Mouse (Mus musculus) midbrain, embryonic 13.5 days (tissue): Measurements from ENCODE around the gene Basp1. TPM values are rescaled to one million over a fixed set of nuclear protein-coding genes. Genes with fewer than 3 reads are reported as not detected.

Source experiments
- ATAC-seq: fragments of 200-750 bp; cut with Nextera tagmentation; 2 replicates; pipeline ENCODE4 v1.8.0; 2017; ENCODE audit warnings: mild to moderate bottlenecking, moderate TSS enrichment, moderate library complexity
- H3K27ac ChIP-seq: fragments of 300-500 bp; sonication (generic); 2 replicates; pipeline ENCODE4 v1.5.1; 2015; ENCODE audit warnings: inconsistent platforms, mild to moderate bottlenecking, moderate library complexity
- H3K27me3 ChIP-seq: fragments of 300-500 bp; sonication (generic); 2 replicates; pipeline ENCODE4 v1.6.1; 2015; ENCODE audit warnings: mild to moderate bottlenecking, inconsistent platforms
- H3K36me3 ChIP-seq: fragments of 300-500 bp; sonication (generic); 2 replicates; pipeline ENCODE4 v1.6.1; 2015; ENCODE audit warnings: mild to moderate bottlenecking, inconsistent platforms
- H3K4me1 ChIP-seq: fragments of 300-500 bp; sonication (generic); replicated peaks from 2 replicates; pipeline ENCODE4 v1.6.1; 2015; ENCODE audit warnings: inconsistent platforms
- H3K4me2 ChIP-seq: fragments of 300-500 bp; sonication (generic); replicated peaks from 2 replicates; pipeline ENCODE4 v1.6.1; 2015; ENCODE audit warnings: moderate library complexity, mild to moderate bottlenecking, inconsistent platforms
- H3K4me3 ChIP-seq: fragments of 300-500 bp; sonication (generic); replicated peaks from 2 replicates; pipeline ENCODE4 v1.5.1; 2015; ENCODE audit warnings: mild to moderate bottlenecking, inconsistent platforms
- H3K9ac ChIP-seq: fragments of 300-500 bp; sonication (generic); replicated peaks from 2 replicates; pipeline ENCODE4 v1.6.1; 2015; ENCODE audit warnings: mild to moderate bottlenecking, inconsistent platforms
- H3K9me3 ChIP-seq: fragments of 300-500 bp; sonication (generic); 2 replicates; pipeline ENCODE4 v1.6.1; 2016; ENCODE audit warnings: mild to moderate bottlenecking, inconsistent platforms
- WGBS: fragments of 180-500 bp; shearing (Covaris S2); methylation state at CpG from one replicate; pipeline ENCODE4 v1.1.7; 2015; 5-methylcytosine and 5-hydroxymethylcytosine counted together
- polyA plus RNA-seq: library from polyadenylated mRNA; unstranded; fragments of >200 nt; fragmentation: Nextera tagmentation; extraction: Ambion mirVana; gene quantifications from 2 replicates; pipeline ENCODE4 v1.2.1, GENCODE M21; 2015

Gene Basp1
- polyA plus RNA-seq, 1 experiment from 2014 or later = 211 TPM

- H3K4me2 ChIP-seq = peak overlapping the region; percentile 68
- WGBS = 0% methylated on average over 35 of the region's 36 CpGs
- peak; percentile 40 for ATAC-seq
Measured at GRCm38 (mm10) chr15:25414011-25414746, 615 bp upstream of the Basp1 start.

DNA sequence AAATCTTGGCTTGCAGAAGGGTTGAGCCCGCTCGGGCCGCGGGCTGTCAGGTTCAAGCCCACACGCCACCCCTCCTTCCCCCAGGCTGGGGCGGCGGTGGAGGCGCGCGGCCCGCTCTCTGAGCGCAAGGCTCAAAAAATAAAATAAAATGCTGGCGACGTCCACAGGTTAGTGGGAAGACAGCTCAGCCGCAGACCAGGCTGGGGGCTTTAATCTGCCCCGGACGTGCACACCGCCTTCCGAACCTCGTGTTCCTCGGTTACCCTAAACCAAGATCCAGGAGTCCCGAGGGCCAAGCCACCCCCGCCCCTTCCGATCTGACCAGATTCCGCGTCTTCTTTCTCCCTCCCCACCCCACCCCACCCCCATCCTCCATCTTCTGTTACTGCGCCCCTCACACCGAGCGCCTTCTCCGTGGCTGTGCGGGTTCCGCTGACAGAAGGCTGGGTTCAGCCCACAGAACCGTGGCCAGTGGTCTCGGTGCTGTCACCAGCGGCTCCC lies 753 bp downstream of the Basp1 start:
- Histone ChIP-seq H3K9me3 (no peaks in the 10 kb centered on the region), H3K36me3 (peaks cover 7% of the 10 kb centered on the region; the same call in 1 of the 2 replicates), H3K27me3 (no peaks in the 10 kb centered on the region), H3K9ac (peak overlapping the region; percentile 100), H3K27ac (peak overlapping the region; percentile 100), H3K4me1 (peaks cover 42% of the 10 kb centered on the region), H3K4me3 (peak overlapping the region; percentile 100), H3K4me2 (peak overlapping the region; percentile 68)
- peak; percentile 27 for ATAC-seq
- under 1% methylated on average over 35 of the region's 35 CpGs for WGBS

More at GRCm38 (mm10) chr15:25414011-25414746, 615 bp upstream of the Basp1 start:
- Histone ChIP-seq H3K9ac (peak overlapping the region; percentile 100), H3K4me1 (peaks cover 38% of the 10 kb centered on the region), H3K9me3 (no peaks in the 10 kb centered on the region), H3K36me3 (0 out of 2 replicates have a peak, but pooled peaks cover 1% of the 10 kb centered on the region), H3K27me3 (no peaks in the 10 kb centered on the region), H3K27ac (peak overlapping the region; percentile 100), H3K4me3 (peak overlapping the region; percentile 100)

- Histone ChIP-seq H3K4me2 (peak overlapping the region; percentile 68), H3K9ac (peak overlapping the region; percentile 100), H3K27me3 (no peaks in the 10 kb centered on the region), H3K4me1 (peaks cover 44% of the 10 kb centered on the region), H3K4me3 (peak overlapping the region; percentile 100), H3K36me3 (peaks cover 7% of the 10 kb centered on the region; the same call in 1 of the 2 replicates), H3K9me3 (no peaks in the 10 kb centered on the region), H3K27ac (peak overlapping the region; percentile 100)
- peak; percentile 80 for ATAC-seq
- under 1% methylated on average over 25 of the region's 25 CpGs for WGBS
Measured at GRCm38 (mm10) chr15:25412171-25412641, 1.4 kb downstream of the Basp1 start.

DNA sequence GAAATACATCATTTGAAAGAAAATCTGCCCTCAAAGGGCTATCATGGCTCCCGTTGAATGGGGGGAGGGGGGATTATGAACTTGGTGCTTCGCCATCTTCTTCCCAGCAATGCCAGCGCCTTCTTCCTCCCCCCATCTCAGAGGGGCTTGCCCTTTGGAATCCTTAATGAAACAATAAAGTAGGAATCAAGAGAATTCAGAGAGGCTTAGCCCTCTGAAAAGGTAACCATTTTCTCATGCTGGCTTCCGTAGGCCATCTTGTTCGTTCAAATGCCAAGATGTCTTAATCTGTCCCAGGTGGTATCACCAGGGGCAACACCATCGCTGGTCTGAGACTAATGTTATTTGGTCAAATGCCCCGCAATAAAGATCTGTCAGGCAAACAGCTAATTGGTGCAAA lies 2.1 kb downstream of the Basp1 start:
- H3K9ac ChIP-seq = peak overlapping the region; percentile 100
- peak overlapping the region; percentile 68 for H3K4me2 ChIP-seq
- peak overlapping the region; percentile 100 for H3K4me3 ChIP-seq
- WGBS = 4% methylated on average over 7 of the region's 7 CpGs
- H3K36me3 ChIP-seq = peaks cover 7% of the 10 kb centered on the region; the same call in 1 of the 2 replicates
- peaks cover 45% of the 10 kb centered on the region for H3K4me1 ChIP-seq
- peak overlapping the region; percentile 100 for H3K27ac ChIP-seq
- H3K9me3 ChIP-seq = no peaks in the 10 kb centered on the region
- H3K27me3 ChIP-seq = no peaks in the 10 kb centered on the region
- ATAC-seq = no peak

- peak overlapping the region; percentile 37 for H3K4me2 ChIP-seq
- H3K27me3 ChIP-seq = no peaks in the 10 kb centered on the region
- ATAC-seq = no peak
- no peak overlapping the region for H3K27ac ChIP-seq
- 78% methylated on average over 5 of the region's 5 CpGs for WGBS
- H3K36me3 ChIP-seq = peaks cover 42% of the 10 kb centered on the region
- no peaks in the 10 kb centered on the region for H3K9me3 ChIP-seq
- H3K9ac ChIP-seq = no peak overlapping the region
- H3K4me3 ChIP-seq = 0 out of 2 replicates have a peak overlapping the region, but pooled peaks have one; percentile 5
- peaks cover 95% of the 10 kb centered on the region for H3K4me1 ChIP-seq
Measured at GRCm38 (mm10) chr15:25405926-25406325, 7.6 kb downstream of the Basp1 start.

DNA sequence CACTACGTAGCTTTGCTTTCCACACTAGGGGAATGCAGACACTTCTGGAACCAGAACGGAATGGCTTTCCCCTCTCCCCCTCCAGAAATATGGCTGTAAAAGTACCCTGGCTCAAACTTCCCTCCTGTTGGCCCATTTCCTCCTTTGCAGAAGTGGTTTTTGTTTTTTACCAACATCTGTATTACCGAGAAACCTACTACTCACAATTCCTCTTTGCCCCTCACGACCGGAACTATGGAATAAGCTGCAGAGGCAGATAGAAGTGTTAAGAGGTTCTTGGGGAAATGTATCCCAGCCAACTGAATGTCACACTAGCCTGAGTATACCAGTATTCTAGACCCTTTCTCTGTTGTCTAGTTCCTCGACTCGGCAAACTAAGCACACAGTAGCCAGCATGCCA lies 9.7 kb downstream of the Basp1 start:
- no peaks in the 10 kb centered on the region for H3K27me3 ChIP-seq
- no peak overlapping the region for H3K9ac ChIP-seq
- WGBS = 93% methylated on average over 7 of the region's 7 CpGs
- H3K36me3 ChIP-seq = peaks cover 52% of the 10 kb centered on the region
- H3K27ac ChIP-seq = no peak overlapping the region
- no peak for ATAC-seq
- no peak overlapping the region for H3K4me3 ChIP-seq
- no peaks in the 10 kb centered on the region for H3K9me3 ChIP-seq
- H3K4me1 ChIP-seq = peaks cover 91% of the 10 kb centered on the region
- no peak overlapping the region for H3K4me2 ChIP-seq

DNA sequence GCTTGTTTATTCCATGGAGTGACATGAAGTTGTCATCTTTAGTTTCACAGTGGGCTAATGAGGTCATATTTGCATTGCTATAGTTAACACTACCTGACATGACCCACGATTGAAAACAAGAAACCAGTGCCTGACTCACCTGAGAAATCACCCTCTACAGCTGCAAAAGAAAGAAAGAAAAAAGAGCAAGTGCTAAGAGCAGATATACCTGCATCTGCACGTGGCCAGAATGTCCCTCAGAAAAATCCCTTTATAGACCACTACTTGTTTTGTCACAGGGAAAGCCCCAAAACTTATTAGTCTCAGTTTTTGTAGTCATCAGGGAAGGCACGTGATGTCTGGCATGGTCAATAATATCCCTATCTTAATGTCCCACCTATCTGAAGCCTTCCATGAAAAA lies 11.6 kb downstream of the Basp1 start:
- Histone ChIP-seq H3K27me3 (no peaks in the 10 kb centered on the region), H3K4me1 (peaks cover 88% of the 10 kb centered on the region), H3K36me3 (peaks cover 53% of the 10 kb centered on the region), H3K9ac (no peak overlapping the region), H3K27ac (no peak overlapping the region), H3K4me2 (no peak overlapping the region), H3K4me3 (no peak overlapping the region), H3K9me3 (no peaks in the 10 kb centered on the region)
- WGBS = 80% methylated on average over 3 of the region's 3 CpGs
- no peak for ATAC-seq

DNA sequence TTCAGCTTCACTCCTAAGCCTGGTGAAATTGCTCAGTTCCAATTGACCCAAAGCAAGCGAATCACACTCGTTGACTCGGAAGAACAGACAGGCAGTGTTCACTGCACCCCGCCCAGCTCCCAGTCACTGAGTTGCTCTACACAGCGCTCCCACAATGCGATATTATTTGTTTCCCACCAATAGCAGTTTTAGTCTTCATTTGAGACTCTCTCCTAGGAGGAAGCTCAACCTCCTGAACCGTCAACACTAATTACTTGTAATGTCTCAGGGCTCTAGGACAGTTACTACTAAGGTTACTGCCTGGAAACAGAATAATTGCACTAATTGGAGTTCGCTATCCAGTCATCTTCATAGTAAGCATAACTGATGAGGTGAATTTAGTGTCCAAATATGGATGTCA lies 13.3 kb downstream of the Basp1 start:
- Histone ChIP-seq H3K27ac (no peak overlapping the region), H3K36me3 (peaks cover 54% of the 10 kb centered on the region)

DNA sequence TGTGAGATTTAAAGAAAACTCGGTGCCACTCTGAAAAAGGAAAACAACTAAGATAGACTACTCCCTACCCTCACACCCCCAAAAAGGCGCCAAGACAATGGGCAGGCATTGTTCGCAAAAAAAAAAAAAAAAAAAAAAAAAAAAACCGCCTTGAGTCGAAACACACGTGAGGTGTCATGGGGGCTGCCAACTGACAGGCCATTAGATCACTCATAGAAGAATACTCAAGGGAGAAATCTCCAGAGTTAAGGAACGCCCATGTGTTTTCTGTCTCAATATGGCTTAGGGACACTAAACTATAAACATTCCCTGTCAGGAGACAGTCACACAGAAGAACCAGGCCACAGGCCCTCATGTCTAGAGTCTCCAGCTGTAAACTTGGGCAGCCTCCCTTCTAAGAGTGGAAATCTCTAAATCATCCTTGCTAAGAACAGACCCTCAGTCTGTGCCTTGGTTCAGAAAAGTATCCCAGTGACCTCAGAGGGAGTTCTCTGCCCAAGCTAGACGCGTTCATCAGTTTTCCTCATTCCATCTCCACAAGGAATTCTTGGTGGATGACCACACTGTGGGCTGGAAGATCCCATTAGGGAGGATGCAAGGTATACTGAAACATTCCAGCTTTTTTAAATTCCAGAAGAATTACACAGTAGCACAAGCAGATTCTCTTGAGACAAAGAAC lies 17.5 kb downstream of the Basp1 start:
- Histone ChIP-seq H3K36me3 (peaks cover 57% of the 10 kb centered on the region), H3K9ac (no peak overlapping the region), H3K4me3 (no peak overlapping the region), H3K4me1 (peaks cover 86% of the 10 kb centered on the region), H3K27me3 (no peaks in the 10 kb centered on the region), H3K9me3 (no peaks in the 10 kb centered on the region), H3K27ac (no peak overlapping the region), H3K4me2 (no peak overlapping the region)
- ATAC-seq = no peak
- WGBS = 71% methylated on average over 9 of the region's 9 CpGs

More for the DNA sequence above, 13.3 kb downstream of the Basp1 start:
- no peaks in the 10 kb centered on the region for H3K9me3 ChIP-seq
- no peak for ATAC-seq
- no peak overlapping the region for H3K9ac ChIP-seq
- H3K27me3 ChIP-seq = no peaks in the 10 kb centered on the region
- no peak overlapping the region for H3K4me2 ChIP-seq
- H3K4me3 ChIP-seq = no peak overlapping the region
- 81% methylated on average over 8 of the region's 8 CpGs for WGBS
- H3K4me1 ChIP-seq = peaks cover 88% of the 10 kb centered on the region

- Histone ChIP-seq H3K9me3 (no peaks in the 10 kb centered on the region), H3K4me1 (peaks cover 77% of the 10 kb centered on the region), H3K36me3 (peaks cover 55% of the 10 kb centered on the region), H3K27ac (no peak overlapping the region), H3K4me3 (no peak overlapping the region), H3K9ac (no peak overlapping the region), H3K27me3 (no peaks in the 10 kb centered on the region), H3K4me2 (no peak overlapping the region)
- no peak for ATAC-seq
- 75% methylated on average over 4 of the region's 4 CpGs for WGBS
Measured at GRCm38 (mm10) chr15:25392525-25393099, 21.0 kb downstream of the Basp1 start.

DNA sequence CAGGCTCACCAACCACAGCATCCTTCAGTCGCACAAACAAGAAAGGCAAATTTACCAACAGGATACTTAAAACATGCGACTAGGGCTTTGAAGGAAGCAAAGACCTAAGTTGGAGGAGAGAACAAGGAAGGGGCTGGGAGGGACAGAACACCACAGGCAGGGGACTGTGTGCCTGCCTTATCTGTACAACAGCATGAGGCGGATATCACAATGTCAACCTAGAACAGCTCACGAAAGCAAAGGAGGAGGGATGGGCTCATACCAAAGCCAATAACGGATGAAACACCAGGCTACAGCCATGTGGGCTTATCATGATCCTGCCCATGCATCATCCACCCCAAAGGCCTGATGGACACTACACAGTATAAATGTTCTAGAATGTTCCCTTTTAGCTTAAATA lies 22.4 kb downstream of the Basp1 start:
- Histone ChIP-seq H3K27ac (no peak overlapping the region), H3K4me1 (peaks cover 77% of the 10 kb centered on the region), H3K4me2 (no peak overlapping the region), H3K27me3 (no peaks in the 10 kb centered on the region), H3K9ac (no peak overlapping the region), H3K4me3 (no peak overlapping the region), H3K36me3 (peaks cover 67% of the 10 kb centered on the region), H3K9me3 (no peaks in the 10 kb centered on the region)
- ATAC-seq = no peak
- 86% methylated on average over 5 of the region's 5 CpGs for WGBS

GRCm38 (mm10) chr15:25387572-25387971 lies 26.0 kb downstream of the Basp1 start:
- 62% methylated on average over 6 of the region's 6 CpGs for WGBS
- H3K9me3 ChIP-seq = no peaks in the 10 kb centered on the region
- ATAC-seq = peak; percentile 37
- H3K4me3 ChIP-seq = no peak overlapping the region
- H3K27ac ChIP-seq = no peak overlapping the region
- H3K4me2 ChIP-seq = no peak overlapping the region
- H3K36me3 ChIP-seq = peaks cover 61% of the 10 kb centered on the region
- peaks cover 74% of the 10 kb centered on the region for H3K4me1 ChIP-seq
- H3K9ac ChIP-seq = no peak overlapping the region
- H3K27me3 ChIP-seq = no peaks in the 10 kb centered on the region
